Mouse (Mus musculus) small intestine, adult 2 months (tissue): ENCODE results near the gene Nrp2. TPM values are rescaled to one million over a fixed set of nuclear protein-coding genes. Genes with fewer than 3 reads are reported as not detected.

ENCODE experiments used
- H3K27ac ChIP-seq: fragments of 200-500 bp; 2 replicates; pipeline ENCODE4 v1.5.1; 2012; ENCODE audit warnings: low read depth, low read length, control low read depth, inconsistent platforms; ENCODE audit not compliant: insufficient read depth
- H3K27me3 ChIP-seq: fragments of 200-500 bp; 2 replicates; pipeline ENCODE4 v1.6.1; 2012; ENCODE audit warnings: mild to moderate bottlenecking, moderate library complexity, low read length, inconsistent platforms; ENCODE audit not compliant: control insufficient read depth, insufficient read depth
- H3K36me3 ChIP-seq: fragments of 200-500 bp; 2 replicates; pipeline ENCODE4 v1.6.1; 2012; ENCODE audit warnings: mild to moderate bottlenecking, low read length, control low read depth, inconsistent platforms; ENCODE audit not compliant: control insufficient read depth, insufficient read depth
- H3K4me1 ChIP-seq: fragments of 200-500 bp; 2 replicates; pipeline ENCODE4 v1.6.1; 2012; ENCODE audit warnings: low read length, inconsistent platforms, mixed read lengths; ENCODE audit not compliant: control insufficient read depth, insufficient read depth, insufficient read length
- H3K4me3 ChIP-seq: fragments of 200-500 bp; 2 replicates; pipeline ENCODE4 v1.5.1; 2012; ENCODE audit warnings: low read depth, mild to moderate bottlenecking, control low read depth, inconsistent platforms, low read length, moderate library complexity
- CTCF ChIP-seq: fragments of 200-500 bp; IDR thresholded peaks from 2 replicates; pipeline ENCODE4 v1.5.1; 2012; ENCODE audit warnings: low read depth, mild to moderate bottlenecking, control low read depth, inconsistent platforms, low read length, moderate library complexity, mixed read lengths; ENCODE audit not compliant: insufficient replicate concordance, insufficient read length; ENCODE audit errors: extremely low read depth
- POLR2A ChIP-seq: fragments of 200-500 bp; IDR thresholded peaks from 2 replicates; pipeline ENCODE4 v1.6.1; 2012; ENCODE audit warnings: low read depth, mild to moderate bottlenecking, control low read depth, inconsistent platforms, low read length, moderate library complexity
- WGBS: fragments of 180-500 bp; shearing (Covaris S2); methylation state at CpG from one replicate; pipeline ENCODE4 v1.1.7; 2018; 5-methylcytosine and 5-hydroxymethylcytosine counted together
- polyA plus RNA-seq: library from polyadenylated mRNA; depleted of rRNA; stranded (reverse); fragments of >200 nt; gene quantifications from 2 replicates; pipeline ENCODE4 v1.2.3, GENCODE M21; 2012

The Nrp2 gene
- polyA plus RNA-seq, 1 experiment, result 6.6 TPM

GRCm38 (mm10) chr1:62713021-62713676, 10.1 kb downstream of the Nrp2 start:
- Histone ChIP-seq H3K27ac (0 out of 2 replicates have a peak overlapping the region, but pooled peaks have one; percentile 12), H3K36me3 (no peaks in the 10 kb centered on the region), H3K27me3 (peaks cover 3% of the 10 kb centered on the region; the same call in 1 of the 2 replicates), H3K4me3 (no peak overlapping the region), H3K4me1 (no peaks in the 10 kb centered on the region)
- no peak for TF ChIP-seq CTCF
- no peak for TF ChIP-seq POLR2A
- 70% methylated on average over 17 of the region's 17 CpGs for WGBS

- TF ChIP-seq CTCF, result no peak
- Histone ChIP-seq H3K36me3 (no peaks in the 10 kb centered on the region), H3K4me1 (peaks cover 5% of the 10 kb centered on the region; the same call in 1 of the 2 replicates), H3K27ac (no peak overlapping the region), H3K27me3 (no peaks in the 10 kb centered on the region), H3K4me3 (no peak overlapping the region)
- WGBS, result 93% methylated on average over 1 of the region's 1 CpGs
Measured at GRCm38 (mm10) chr1:62715004-62715403, 11.9 kb downstream of the Nrp2 start.

GRCm38 (mm10) chr1:62715692-62716091, 12.6 kb downstream of the Nrp2 start:
- peaks cover 10% of the 10 kb centered on the region; the same call in 1 of the 2 replicates for H3K4me1 ChIP-seq
- no peak for TF ChIP-seq CTCF
- TF ChIP-seq POLR2A, result no peak
- WGBS, result 61% methylated on average over 4 of the region's 4 CpGs
- no peaks in the 10 kb centered on the region for H3K27me3 ChIP-seq
- H3K36me3 ChIP-seq, result no peaks in the 10 kb centered on the region
- no peak overlapping the region for H3K4me3 ChIP-seq
- H3K27ac ChIP-seq, result no peak overlapping the region

GRCm38 (mm10) chr1:62716836-62717478, 13.9 kb downstream of the Nrp2 start:
- Histone ChIP-seq H3K27me3 (no peaks in the 10 kb centered on the region), H3K4me3 (no peak overlapping the region), H3K36me3 (no peaks in the 10 kb centered on the region), H3K4me1 (peaks cover 10% of the 10 kb centered on the region; the same call in 1 of the 2 replicates), H3K27ac (no peak overlapping the region)
- WGBS, result 69% methylated on average over 10 of the region's 10 CpGs
- no peak for TF ChIP-seq POLR2A

GRCm38 (mm10) chr1:62717552-62718236, 14.6 kb downstream of the Nrp2 start:
- H3K36me3 ChIP-seq, result no peaks in the 10 kb centered on the region
- no peak overlapping the region for H3K27ac ChIP-seq
- H3K27me3 ChIP-seq, result no peaks in the 10 kb centered on the region
- no peak for TF ChIP-seq POLR2A
- H3K4me1 ChIP-seq, result peaks cover 10% of the 10 kb centered on the region; the same call in 1 of the 2 replicates
- H3K4me3 ChIP-seq, result no peak overlapping the region
- 85% methylated on average over 13 of the region's 13 CpGs for WGBS

- H3K27me3 ChIP-seq, result no peaks in the 10 kb centered on the region
- H3K36me3 ChIP-seq, result no peaks in the 10 kb centered on the region
- TF ChIP-seq CTCF, result no peak
- TF ChIP-seq POLR2A, result no peak
- WGBS, result 68% methylated on average over 5 of the region's 5 CpGs
- H3K4me3 ChIP-seq, result no peak overlapping the region
- H3K4me1 ChIP-seq, result peaks cover 10% of the 10 kb centered on the region; the same call in 1 of the 2 replicates
- 0 out of 2 replicates have a peak overlapping the region, but pooled peaks have one; percentile 35 for H3K27ac ChIP-seq
Measured at GRCm38 (mm10) chr1:62718237-62718571, 15.1 kb downstream of the Nrp2 start.

- Histone ChIP-seq H3K4me3 (no peak overlapping the region), H3K4me1 (peaks cover 12% of the 10 kb centered on the region; the same call in 1 of the 2 replicates), H3K27me3 (no peaks in the 10 kb centered on the region), H3K27ac (peak overlapping the region; percentile 35; the same call in 1 of the 2 replicates), H3K36me3 (no peaks in the 10 kb centered on the region)
- 80% methylated on average over 8 of the region's 8 CpGs for WGBS
- no peak for TF ChIP-seq CTCF
- TF ChIP-seq POLR2A, result no peak
Measured at GRCm38 (mm10) chr1:62718750-62719149, 15.7 kb downstream of the Nrp2 start.
